Mouse (Mus musculus): ENCODE results near the gene Acsf2.

DNA sequence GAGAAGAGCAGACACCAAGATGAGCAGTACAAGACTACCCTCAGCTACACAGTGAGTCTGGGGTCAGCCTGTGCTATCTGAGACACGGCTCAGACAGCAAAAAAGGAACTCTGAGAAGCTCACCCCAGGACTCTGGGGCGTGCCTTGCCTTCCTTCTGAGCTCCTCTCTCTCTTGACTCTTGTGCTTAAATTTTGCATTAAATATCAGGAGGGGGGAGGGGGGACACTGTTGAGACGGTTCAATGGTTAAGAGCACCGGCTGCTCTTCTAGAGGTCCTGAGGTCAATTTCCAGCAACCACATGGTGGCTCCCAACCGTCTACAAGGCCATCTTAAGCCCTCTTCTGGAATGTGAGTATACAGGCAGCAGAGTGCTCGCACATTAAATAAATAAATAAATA is 14.2 kb downstream of the Acsf2 start:
- no peak for TF ChIP-seq GABPA (IDR thresholded peaks at IDR 0.05; ENCODE audit: low read depth, low read length)
- no peak for TF ChIP-seq ZNF384 (IDR thresholded peaks at IDR 0.05; ENCODE audit: low read depth, low read length)
